ENCODE assay signal across 14 mouse cellular contexts in the genomic region with DNA sequence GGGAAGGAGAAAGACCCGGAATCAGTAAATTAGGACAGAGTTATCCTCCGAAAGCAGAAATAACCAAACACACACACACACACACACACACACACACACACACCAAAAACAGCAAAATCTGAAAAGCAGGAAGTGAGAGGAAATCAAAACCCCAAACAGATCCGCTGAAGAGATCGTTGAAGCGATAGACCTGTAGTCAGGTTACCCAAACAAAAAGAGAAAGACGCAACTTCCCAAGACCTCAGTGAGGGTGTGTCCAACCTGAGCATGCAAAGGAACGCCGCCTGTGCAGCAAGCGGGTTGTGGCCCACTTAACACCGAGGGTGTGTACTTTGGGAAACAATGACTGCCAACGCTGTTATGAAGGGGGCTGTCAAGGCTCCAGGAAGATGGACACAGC. TPM values are rescaled to one million over a fixed set of nuclear protein-coding genes. Genes with fewer than 3 reads are reported as not detected.
A peak's percentile ranks its signal among the peaks of the same experiment; 100 is the strongest.
DNase-seq lines count a peak whose midpoint lies in the region; ATAC-seq and TF ChIP-seq lines count a peak whose summit lies in the region.
"Had no signal": no experiment of that assay in that cellular context is flagged by ENCODE, and none has a peak within 500 bp of the region (broad histone marks: within the 10 kb centered on the region; RNA-seq: fewer than 3 reads in every experiment).

No protein-coding gene starts in this region.

- H3K4me1 ChIP-seq in heart, postnatal 0 days (ENCODE audit: control insufficient read depth, insufficient read depth) = peaks cover 8% of the 10 kb centered on the region; the same call in 1 of the 2 replicates
- no peaks in the 10 kb centered on the region for H3K4me1 ChIP-seq in forebrain, embryonic 15.5 days
- H3K4me1 ChIP-seq: embryonic facial prominence, embryonic 12.5 days; midbrain, embryonic 13.5 days had no signal

- no peak overlapping the region for H3K9ac ChIP-seq in heart, postnatal 0 days (replicated peaks; ENCODE audit: low read depth, low read length)
- H3K9ac ChIP-seq in forebrain, embryonic 15.5 days (replicated peaks) = no peak overlapping the region
- H3K9ac ChIP-seq: embryonic facial prominence, embryonic 12.5 days; intestine, embryonic 15.5 days; midbrain, embryonic 13.5 days had no signal

- H3K4me2 ChIP-seq in heart, postnatal 0 days (ENCODE audit: low read depth, low read length) = peak overlapping the region; percentile 40
- no peak overlapping the region for H3K4me2 ChIP-seq in forebrain, embryonic 15.5 days (replicated peaks)
- H3K4me2 ChIP-seq: embryonic facial prominence, embryonic 12.5 days; intestine, embryonic 15.5 days; midbrain, embryonic 13.5 days had no signal

- no peak for ATAC-seq in heart, postnatal 0 days (ENCODE audit: insufficient read depth, low read depth)
- ATAC-seq in megakaryocyte progenitor cell, adult 5-6 weeks (replicated peaks; ENCODE audit: poor library complexity) = peak; percentile 55
- ATAC-seq in forebrain, embryonic 15.5 days (replicated peaks) = no peak
- ATAC-seq: intestine, embryonic 15.5 days had no signal

- no peaks in the 10 kb centered on the region for H3K9me3 ChIP-seq in heart, postnatal 0 days (replicated peaks; ENCODE audit: control insufficient read depth, low read length)
- no peaks in the 10 kb centered on the region for H3K9me3 ChIP-seq in forebrain, embryonic 15.5 days
- H3K9me3 ChIP-seq: embryonic facial prominence, embryonic 12.5 days; intestine, embryonic 15.5 days; midbrain, embryonic 13.5 days had no signal

- no peaks in the 10 kb centered on the region for H3K27me3 ChIP-seq in heart, postnatal 0 days (ENCODE audit: control insufficient read depth, insufficient read depth, low read length)
- H3K27me3 ChIP-seq in forebrain, embryonic 15.5 days = no peaks in the 10 kb centered on the region
- H3K27me3 ChIP-seq: embryonic facial prominence, embryonic 12.5 days; intestine, embryonic 15.5 days; midbrain, embryonic 13.5 days had no signal

- TF ChIP-seq EP300 in heart, postnatal 0 days (IDR thresholded peaks at IDR 0.05; ENCODE audit: low read depth) = no peak

- H3K4me3 ChIP-seq in heart, postnatal 0 days (ENCODE audit: low read depth, low read length) = no peak overlapping the region
- no peak overlapping the region for H3K4me3 ChIP-seq in forebrain, embryonic 15.5 days
- H3K4me3 ChIP-seq: embryonic facial prominence, embryonic 12.5 days; intestine, embryonic 15.5 days; midbrain, embryonic 13.5 days had no signal

- H3K27ac ChIP-seq in heart, postnatal 0 days (ENCODE audit: low read depth) = no peak overlapping the region
- no peak overlapping the region for H3K27ac ChIP-seq in forebrain, embryonic 15.5 days (replicated peaks)
- H3K27ac ChIP-seq: embryonic facial prominence, embryonic 12.5 days; intestine, embryonic 15.5 days; midbrain, embryonic 13.5 days had no signal

- no peak for TF ChIP-seq CTCF in heart, postnatal 0 days (IDR thresholded peaks at IDR 0.05; ENCODE audit: low read depth)

- intact Hi-C loops in heart, postnatal 25 days (cut with DNase I) = loop anchor here (5.0 kb wide), 1 partner anchor 76 kb away; the partner anchor contains the start of gene Rasa3

- 64% methylated on average over 11 of the region's 11 CpGs for WGBS in heart, postnatal 0 days
- WGBS in forebrain, embryonic 15.5 days = 92% methylated on average over 11 of the region's 11 CpGs

- peaks cover 41% of the 10 kb centered on the region for H3K36me3 ChIP-seq in heart, postnatal 0 days (replicated peaks; ENCODE audit: control insufficient read depth, insufficient read depth, low read length)
- H3K36me3 ChIP-seq in forebrain, embryonic 15.5 days = peaks cover 10% of the 10 kb centered on the region

- no peak for DNase-seq in heart, postnatal 0 days (ENCODE audit: low spot score)
- DNase-seq in heart, postnatal 25 days (ENCODE audit: low spot score) = no peak
- peak; percentile 20 for DNase-seq in c-Kit-positive CD71-negative TER-119-negative erythroid progenitor cells, embryonic 14.5 days (ENCODE audit: low read depth)
- DNase-seq in thymus, postnatal 14 days = peak; percentile 55
- DNase-seq in left cerebral cortex, adult 9 months (ENCODE audit: low spot score in 2 of 2) = no peak
- no peak for DNase-seq in kidney, postnatal 14 days

RNA-seq across cellular contexts. Expression of gene 1700029H14Rik, which starts 38.9 kb away (rescaled TPM):
- not detected in 2 replicates for total RNA-seq in heart, postnatal 0 days (2014; rRNA removed; ENCODE audit: low replicate concordance)
- not detected in 2 replicates for polyA plus RNA-seq in heart, postnatal 0 days (2015; fragmentation: Nextera tagmentation; extraction: Ambion mirVana)
- not detected for total RNA-seq in heart, postnatal 25 days (2021)
- 0.17 TPM in 1 of 2 replicates, not detected in the other for total RNA-seq in megakaryocyte progenitor cell, adult 5-6 weeks (2015)
- not detected in 2 replicates for total RNA-seq in megakaryocyte progenitor cell, adult 5-6 weeks (2017)
- not detected in 2 replicates for polyA plus RNA-seq in forebrain, embryonic 15.5 days (2015; fragmentation: Nextera tagmentation; extraction: Ambion mirVana)
- total RNA-seq: gastrocnemius, adult 8-10 months; left cerebral cortex, postnatal 14 days had no signal
- polyA plus RNA-seq: brain, embryonic 14.5 days; embryonic facial prominence, embryonic 12.5 days; intestine, embryonic 15.5 days; midbrain, embryonic 13.5 days had no signal

Comparison
In these comparisons a context has a peak if more than half of its experiments do, and no peak if none do; other contexts are left out.
1. DNase-seq: peak in c-Kit-positive CD71-negative TER-119-negative erythroid progenitor cells, embryonic 14.5 days (single experiment) and thymus, postnatal 14 days (single experiment); none in heart, postnatal 0 days (single experiment), heart, postnatal 25 days (single experiment), left cerebral cortex, adult 9 months (0 of 2) and kidney, postnatal 14 days (single experiment).